Mouse (Mus musculus) embryo, embryonic 9.5 days (tissue): ENCODE measurements around the gene Olfr1328.
"Not testable (repeated sequence)": the region's sequence is repeated elsewhere in the genome, so short reads cannot be mapped to it uniquely, and the experiment has no call there.

Experiments used
- DNase-seq: peaks from one replicate; pipeline ENCODE4 v3.0.0-alpha.2; 2017; ENCODE audit errors: extremely low spot score

The Olfr1328 gene

DNA sequence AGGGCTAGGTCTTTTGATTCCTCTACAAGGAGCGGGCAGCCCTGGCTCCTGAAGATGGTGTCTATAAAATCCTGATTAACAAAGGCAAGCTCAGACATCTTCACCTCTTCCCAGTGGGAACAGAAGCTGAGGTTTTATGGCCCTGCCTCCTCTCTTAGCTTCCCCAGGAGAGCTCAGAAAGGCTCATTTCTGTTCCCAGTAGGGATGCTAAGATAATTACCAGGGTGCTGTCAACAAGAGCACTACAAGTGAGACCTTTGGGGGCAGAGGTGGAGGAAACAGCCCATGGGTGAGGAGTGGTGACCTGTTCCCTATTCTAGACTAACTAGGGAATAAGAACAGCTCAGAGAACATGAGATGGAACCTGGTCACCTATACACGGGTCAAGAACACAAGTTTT, at the start of gene Olfr1328:
TSS of gene Olfr1328 (minus strand) at position 101 of the 400 bp plus-strand sequence.
- DNase-seq = no peak

DNA sequence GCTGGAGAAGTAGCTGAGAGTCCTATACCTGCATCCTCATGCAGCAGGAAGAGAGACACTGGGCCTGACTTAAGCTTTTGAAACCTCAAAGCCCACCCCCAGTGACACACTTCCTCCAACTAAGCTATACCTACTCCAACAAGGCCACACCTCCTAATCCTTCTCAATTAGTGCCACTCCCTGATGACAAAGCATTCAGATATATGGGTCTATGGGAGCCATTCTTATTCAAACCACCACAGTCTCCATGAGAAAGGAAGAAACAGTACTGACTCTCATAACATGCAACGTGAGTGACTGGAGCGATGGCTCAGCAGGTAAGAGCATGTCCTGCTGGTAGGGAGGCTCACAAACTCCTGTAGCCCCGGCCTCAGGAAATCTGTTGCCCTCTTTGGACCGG, 46.9 kb upstream of the Olfr1328 start:
- no peak for DNase-seq

DNA sequence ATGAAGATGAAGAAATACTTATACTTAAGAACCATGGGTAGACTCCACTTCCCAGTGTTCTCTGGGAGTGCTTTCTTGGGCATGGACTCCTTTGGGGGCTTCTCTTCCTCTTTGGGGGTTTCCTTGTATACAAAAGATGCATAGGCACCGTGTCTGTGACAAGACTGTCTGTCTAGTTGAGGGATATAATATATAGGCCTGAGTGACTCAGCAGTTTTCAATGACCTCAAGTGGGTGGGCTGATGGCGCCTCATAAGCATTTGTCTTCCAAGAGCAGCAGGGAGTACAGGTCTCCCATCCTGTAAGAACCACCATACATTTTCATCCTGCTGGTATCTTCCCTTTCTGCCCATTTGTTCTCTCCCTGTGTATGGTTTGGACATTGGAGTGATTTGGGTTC, 34.9 kb upstream of the Olfr1328 start:
- DNase-seq = no peak

DNA sequence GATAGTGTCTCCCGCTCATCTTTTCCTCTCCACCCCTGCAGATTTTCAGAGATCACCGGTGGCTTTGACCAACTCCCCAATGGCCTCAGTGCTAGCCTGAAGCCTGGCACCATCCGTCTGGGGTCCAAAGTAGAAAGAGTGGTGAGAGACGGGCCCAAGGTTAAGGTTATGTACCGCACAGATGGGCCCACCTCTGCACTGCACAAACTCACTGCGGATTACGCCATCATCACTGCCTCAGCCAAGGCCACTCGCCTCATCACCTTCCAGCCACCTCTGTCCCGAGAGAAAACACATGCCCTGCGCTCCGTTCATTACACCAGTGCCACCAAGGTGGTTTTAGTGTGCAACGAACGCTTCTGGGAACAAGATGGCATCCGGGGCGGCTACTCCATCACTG, 29.3 kb upstream of the Olfr1328 start:
- no peak for DNase-seq

DNA sequence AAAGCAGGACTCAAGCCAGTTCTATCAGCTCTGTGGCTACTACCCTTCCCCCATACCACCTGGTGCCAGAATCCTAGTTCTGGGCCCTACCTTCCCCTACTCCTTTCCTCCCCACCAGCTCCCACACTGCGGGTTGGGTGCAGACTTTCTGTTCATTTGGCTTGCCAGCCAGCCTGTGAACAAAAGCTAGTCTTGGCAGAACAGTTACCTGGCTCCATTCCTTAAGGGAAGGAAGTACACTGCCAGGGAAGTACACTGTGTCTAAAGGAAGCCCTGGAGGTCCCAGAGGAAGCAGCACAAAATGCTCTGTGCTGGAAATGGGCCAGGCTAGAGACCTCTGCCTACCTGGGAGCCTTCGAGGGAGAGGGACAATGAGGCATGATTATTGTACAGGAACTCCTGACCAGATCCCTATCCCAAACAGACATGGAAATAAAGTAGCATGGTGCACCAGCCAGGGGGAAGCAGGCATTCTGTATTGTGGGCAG, 22.8 kb upstream of the Olfr1328 start, which contains the start of gene Lao1:
TSS of gene Lao1 (plus strand) at position 438 of the 488 bp plus-strand sequence.
- no peak for DNase-seq

DNA sequence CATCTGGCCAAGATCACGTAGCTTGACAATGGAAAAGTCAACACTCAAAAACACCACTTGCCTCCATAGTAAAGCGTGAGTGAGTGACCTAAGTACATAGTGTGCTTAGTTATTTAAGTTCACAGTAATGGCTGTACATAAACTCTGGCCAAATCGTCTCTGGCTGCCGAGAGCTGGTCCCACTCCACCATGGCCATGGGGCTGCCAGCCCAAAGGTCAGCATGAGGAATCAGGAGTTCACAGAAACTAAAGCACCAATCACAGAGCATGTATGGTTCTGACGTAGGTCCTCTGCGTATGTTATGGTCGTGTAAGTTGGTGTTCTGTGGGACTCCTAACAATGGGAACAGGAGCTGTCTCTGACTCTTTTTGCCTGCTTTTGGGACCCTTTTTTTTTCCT, 20.4 kb upstream of the Olfr1328 start:
- DNase-seq = no peak

DNA sequence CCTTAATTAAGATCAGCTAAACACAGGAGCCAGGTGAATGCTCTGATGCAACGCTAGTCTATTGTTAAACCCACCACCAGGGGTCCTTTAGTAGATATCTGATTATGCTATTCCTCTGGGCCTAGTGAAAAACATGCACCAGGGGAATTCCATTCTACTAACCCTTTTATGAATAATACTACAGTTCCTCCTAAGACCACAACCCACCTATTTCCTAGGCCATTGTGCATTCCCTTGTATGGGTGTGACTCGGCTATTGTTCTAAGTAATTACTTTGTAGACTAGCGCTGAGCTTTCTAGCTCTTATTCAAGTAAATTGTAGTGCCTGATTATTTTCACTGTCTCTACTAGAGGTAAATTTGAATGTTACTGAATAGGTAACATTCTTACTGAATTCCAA, 7.1 kb downstream of the Olfr1328 start:
- DNase-seq = not testable (repeated sequence)

DNA sequence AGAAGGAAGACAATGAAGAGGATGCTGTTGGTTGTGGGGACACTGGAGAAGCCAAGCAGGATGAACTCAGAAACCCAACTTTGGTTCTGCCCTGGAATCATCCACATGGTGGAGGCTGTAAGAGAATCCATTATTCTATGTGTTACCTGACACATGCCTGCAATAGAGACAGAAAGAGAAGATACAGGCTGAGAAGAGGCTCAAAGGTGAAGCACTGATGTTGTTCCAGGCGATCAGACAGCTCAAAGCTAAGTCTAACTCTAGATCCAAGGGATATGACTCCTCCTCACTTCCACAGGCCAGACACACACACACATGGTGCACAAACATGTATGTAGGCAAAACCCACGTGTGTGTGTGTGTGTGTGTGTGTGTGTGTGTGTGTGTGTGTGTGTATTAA, 21.0 kb downstream of the Olfr1328 start, which contains the start of gene Olfr1329:
TSS of gene Olfr1329 (minus strand) at position 101 of the 400 bp plus-strand sequence.
- DNase-seq = not testable (repeated sequence)

DNA sequence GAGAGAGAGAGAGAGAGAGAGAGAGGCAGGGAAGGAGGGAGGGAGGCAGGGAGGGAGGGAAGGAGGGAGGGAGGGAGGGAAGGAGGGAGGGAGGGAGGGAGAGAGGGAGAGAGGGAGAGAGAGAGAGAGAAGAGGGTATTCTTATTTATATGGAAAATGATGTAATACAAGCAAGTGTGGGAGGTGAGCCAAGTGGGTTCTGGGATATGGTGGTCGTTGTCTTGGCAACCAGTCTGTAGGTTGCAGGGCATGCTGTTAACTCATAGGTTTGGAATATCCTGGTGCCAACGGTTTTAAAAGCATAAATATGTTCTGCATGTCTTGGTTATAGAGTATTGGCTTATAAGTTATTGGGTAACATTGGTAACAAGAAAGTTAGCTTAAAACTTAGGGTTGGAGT, 36.4 kb downstream of the Olfr1328 start:
- DNase-seq = no peak

DNA sequence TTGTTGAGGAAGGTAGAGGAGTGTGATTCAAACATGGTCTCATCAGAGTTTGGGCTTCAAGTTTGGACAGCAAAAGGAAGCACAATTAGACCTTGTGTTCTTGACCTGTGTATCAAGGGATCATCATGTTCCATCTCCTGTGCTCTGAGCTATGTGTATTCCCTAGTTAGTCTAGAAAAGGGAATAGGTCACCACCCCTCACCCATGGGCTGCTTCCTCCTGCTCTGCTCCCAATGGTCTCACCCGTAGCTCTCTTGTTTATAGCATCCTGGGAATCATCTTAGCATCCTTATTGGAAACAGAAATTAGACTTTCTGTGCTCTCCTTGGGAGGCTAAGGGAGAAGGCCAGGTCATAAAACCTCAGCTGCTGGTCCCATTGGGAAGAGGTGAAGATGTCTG, 50.1 kb downstream of the Olfr1328 start, which contains the start of gene Olfr1330:
TSS of gene Olfr1330 (plus strand) at position 301 of the 400 bp plus-strand sequence.
- DNase-seq = no peak
